Mouse (Mus musculus) kidney, adult 2 months (tissue): ENCODE results near the gene Ccdc96.

Experiments used
- CTCF ChIP-seq: fragments of 200-500 bp; conservative IDR thresholded peaks from 2 replicates; pipeline ENCODE4 v1.5.1; 2011; ENCODE audit warnings: low read depth, mild to moderate bottlenecking, control low read depth, low read length, moderate library complexity, mixed read lengths; ENCODE audit not compliant: insufficient read depth, insufficient read length
- POLR2A ChIP-seq: fragments of 200-500 bp; IDR thresholded peaks from one replicate; pipeline ENCODE4 v1.6.1; 2011; ENCODE audit warnings: low read depth, low read length, control low read depth

- TF ChIP-seq CTCF (no peak), POLR2A (no peak)
Observed at GRCm38 (mm10) chr5:36525216-36525615, 40.8 kb downstream of the Ccdc96 start.
